Mouse (Mus musculus): ENCODE measurements around the gene Pibf1.

Gene Pibf1

GRCm38 (mm10) chr14:99141786-99142633 is 42.8 kb downstream of the Pibf1 start:
- peak; percentile 34 for DNase-seq (ENCODE audit: low spot score)

GRCm38 (mm10) chr14:99146841-99147240 is 47.6 kb downstream of the Pibf1 start:
- DNase-seq (ENCODE audit: low spot score) = no peak

- DNase-seq (ENCODE audit: low spot score) = no peak
Observed at GRCm38 (mm10) chr14:99152683-99153082, 53.5 kb downstream of the Pibf1 start.

GRCm38 (mm10) chr14:99159940-99160339 is 60.7 kb downstream of the Pibf1 start:
- no peak for DNase-seq (ENCODE audit: low spot score)

GRCm38 (mm10) chr14:99163051-99163450 is 63.8 kb downstream of the Pibf1 start:
- no peak for DNase-seq (ENCODE audit: low spot score)

- DNase-seq (ENCODE audit: low spot score) = no peak
Observed at GRCm38 (mm10) chr14:99174138-99174745, 75.0 kb downstream of the Pibf1 start.

- no peak for DNase-seq (ENCODE audit: low spot score)
Observed at GRCm38 (mm10) chr14:99176559-99176958, 77.3 kb downstream of the Pibf1 start.

GRCm38 (mm10) chr14:99190153-99190790 is 91.0 kb downstream of the Pibf1 start:
- no peak for DNase-seq (ENCODE audit: low spot score)

- no peak for DNase-seq (ENCODE audit: low spot score)
Observed at GRCm38 (mm10) chr14:99205865-99206264, 106.6 kb downstream of the Pibf1 start.

- no peak for DNase-seq (ENCODE audit: low spot score)
Observed at GRCm38 (mm10) chr14:99206591-99206990, 107.4 kb downstream of the Pibf1 start.

GRCm38 (mm10) chr14:99210431-99210830 is 111.2 kb downstream of the Pibf1 start:
- DNase-seq (ENCODE audit: low spot score) = no peak

- DNase-seq (ENCODE audit: low spot score) = no peak
Observed at GRCm38 (mm10) chr14:99218396-99219012, 119.3 kb downstream of the Pibf1 start.

- no peak for DNase-seq (ENCODE audit: low spot score)
Observed at GRCm38 (mm10) chr14:99219757-99220171, 120.5 kb downstream of the Pibf1 start.

- DNase-seq (ENCODE audit: low spot score) = no peak
Observed at GRCm38 (mm10) chr14:99225929-99226328, 126.7 kb downstream of the Pibf1 start.

- no peak for DNase-seq (ENCODE audit: low spot score)
Observed at GRCm38 (mm10) chr14:99229071-99229780, 130.0 kb downstream of the Pibf1 start.

- no peak for DNase-seq (ENCODE audit: low spot score)
Observed at GRCm38 (mm10) chr14:99233056-99233455, 133.8 kb downstream of the Pibf1 start.

GRCm38 (mm10) chr14:99237115-99237514 is 137.9 kb downstream of the Pibf1 start:
- no peak for DNase-seq (ENCODE audit: low spot score)

GRCm38 (mm10) chr14:99240563-99240962 is 141.3 kb downstream of the Pibf1 start:
- no peak for DNase-seq (ENCODE audit: low spot score)

GRCm38 (mm10) chr14:99244508-99244907 is 145.3 kb downstream of the Pibf1 start:
- no peak for DNase-seq (ENCODE audit: low spot score)

GRCm38 (mm10) chr14:99262026-99262425 is 162.8 kb downstream of the Pibf1 start:
- DNase-seq (ENCODE audit: low spot score) = no peak

- no peak for DNase-seq (ENCODE audit: low spot score)
Observed at GRCm38 (mm10) chr14:99263816-99264215, 164.6 kb downstream of the Pibf1 start.

GRCm38 (mm10) chr14:99265791-99266190 is 166.6 kb downstream of the Pibf1 start:
- DNase-seq (ENCODE audit: low spot score) = no peak
